Mouse (Mus musculus): ENCODE results near the gene Lrrc2. TPM values are rescaled to one million over a fixed set of nuclear protein-coding genes. Genes with fewer than 3 reads are reported as not detected.

The Lrrc2 gene
- polyA plus RNA-seq, 1 experiment from 2014 or later, result 1.5 TPM

DNA sequence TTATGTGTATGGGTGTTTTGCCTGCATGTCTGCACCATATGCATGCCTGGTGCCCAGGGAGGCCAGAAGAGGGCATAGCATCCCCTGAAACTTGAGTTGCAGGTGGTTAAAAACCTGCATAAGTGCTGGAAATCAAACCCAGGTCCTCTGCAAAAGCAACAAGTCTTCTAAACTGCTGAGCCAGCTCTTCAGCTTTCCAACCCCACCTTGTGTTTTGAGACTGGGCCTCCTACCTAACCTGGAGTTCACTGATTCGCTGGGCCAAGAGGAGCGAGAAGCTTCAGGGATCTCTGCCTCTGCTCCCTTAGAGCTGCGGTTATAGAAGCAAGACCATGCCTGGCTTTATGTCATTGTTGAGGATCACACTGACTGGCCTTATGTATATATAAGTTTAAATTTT, 1.2 kb upstream of the Lrrc2 start:
- Histone ChIP-seq H3K4me2 (no peak overlapping the region), H3K9ac (replicated peaks) (no peak overlapping the region), H3K27me3 (replicated peaks) (peaks cover 9% of the 10 kb centered on the region; the same call in 1 of the 2 replicates), H3K4me1 (peaks cover 20% of the 10 kb centered on the region), H3K4me3 (replicated peaks) (no peak overlapping the region), H3K9me3 (replicated peaks) (no peaks in the 10 kb centered on the region), H3K36me3 (no peaks in the 10 kb centered on the region), H3K27ac (replicated peaks) (no peak overlapping the region)
- WGBS, result 97% methylated on average over 3 of the region's 3 CpGs
- no peak for ATAC-seq (ENCODE audit: low FRiP score)

DNA sequence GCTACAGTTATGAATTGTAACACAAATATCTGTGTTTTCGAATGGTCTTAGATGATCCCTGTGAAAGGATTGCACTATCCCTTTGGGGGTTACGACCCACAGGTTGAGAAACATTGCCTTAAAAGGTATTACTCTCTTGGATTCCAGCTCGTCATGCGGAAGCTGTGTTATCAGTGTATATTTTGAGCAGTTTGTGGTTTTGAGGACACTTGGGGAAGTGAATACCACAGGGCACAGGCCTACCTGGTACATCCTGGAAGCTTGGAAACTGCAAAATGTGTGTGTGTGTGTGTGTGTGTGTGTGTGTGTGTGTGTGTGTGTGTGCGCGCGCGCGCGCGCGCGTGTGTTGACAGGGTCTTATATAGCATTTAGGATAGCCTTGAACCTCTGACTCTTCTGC, 521 bp downstream of the Lrrc2 start:
- H3K27me3 ChIP-seq (replicated peaks), result 0 out of 2 replicates have a peak, but pooled peaks cover 7% of the 10 kb centered on the region
- no peak overlapping the region for H3K27ac ChIP-seq (replicated peaks)
- no peak for ATAC-seq (ENCODE audit: low FRiP score)
- no peak overlapping the region for H3K4me2 ChIP-seq
- H3K4me1 ChIP-seq, result peaks cover 12% of the 10 kb centered on the region
- no peaks in the 10 kb centered on the region for H3K36me3 ChIP-seq
- H3K9me3 ChIP-seq (replicated peaks), result no peaks in the 10 kb centered on the region
- H3K9ac ChIP-seq (replicated peaks), result no peak overlapping the region
- WGBS, result 95% methylated on average over 13 of the region's 13 CpGs
- no peak overlapping the region for H3K4me3 ChIP-seq (replicated peaks)

DNA sequence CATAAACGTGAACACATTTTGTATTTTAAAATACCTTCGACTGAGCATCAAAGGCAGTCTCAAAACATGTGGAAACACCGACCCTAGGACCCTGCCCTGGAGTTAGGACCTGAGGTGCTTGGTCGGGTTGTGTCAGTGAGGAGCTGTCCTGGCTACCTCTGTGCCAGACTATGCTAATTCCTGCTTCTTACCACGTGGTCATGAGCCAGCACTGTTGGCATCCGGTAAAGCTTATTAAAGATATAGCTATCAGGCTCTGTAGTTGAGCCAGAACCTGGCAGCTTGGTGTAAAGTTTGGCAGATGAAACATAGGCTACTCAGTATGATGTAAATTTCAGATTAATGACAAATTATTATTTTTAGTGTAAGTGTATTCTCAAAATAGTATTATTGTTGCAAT, 1.1 kb downstream of the Lrrc2 start:
- H3K4me1 ChIP-seq, result peaks cover 12% of the 10 kb centered on the region
- H3K36me3 ChIP-seq, result no peaks in the 10 kb centered on the region
- no peak overlapping the region for H3K4me3 ChIP-seq (replicated peaks)
- no peaks in the 10 kb centered on the region for H3K9me3 ChIP-seq (replicated peaks)
- H3K4me2 ChIP-seq, result no peak overlapping the region
- no peak for ATAC-seq (ENCODE audit: low FRiP score)
- 0 out of 2 replicates have a peak, but pooled peaks cover 7% of the 10 kb centered on the region for H3K27me3 ChIP-seq (replicated peaks)
- no peak overlapping the region for H3K9ac ChIP-seq (replicated peaks)
- H3K27ac ChIP-seq (replicated peaks), result no peak overlapping the region
- 56% methylated on average over 6 of the region's 6 CpGs for WGBS

DNA sequence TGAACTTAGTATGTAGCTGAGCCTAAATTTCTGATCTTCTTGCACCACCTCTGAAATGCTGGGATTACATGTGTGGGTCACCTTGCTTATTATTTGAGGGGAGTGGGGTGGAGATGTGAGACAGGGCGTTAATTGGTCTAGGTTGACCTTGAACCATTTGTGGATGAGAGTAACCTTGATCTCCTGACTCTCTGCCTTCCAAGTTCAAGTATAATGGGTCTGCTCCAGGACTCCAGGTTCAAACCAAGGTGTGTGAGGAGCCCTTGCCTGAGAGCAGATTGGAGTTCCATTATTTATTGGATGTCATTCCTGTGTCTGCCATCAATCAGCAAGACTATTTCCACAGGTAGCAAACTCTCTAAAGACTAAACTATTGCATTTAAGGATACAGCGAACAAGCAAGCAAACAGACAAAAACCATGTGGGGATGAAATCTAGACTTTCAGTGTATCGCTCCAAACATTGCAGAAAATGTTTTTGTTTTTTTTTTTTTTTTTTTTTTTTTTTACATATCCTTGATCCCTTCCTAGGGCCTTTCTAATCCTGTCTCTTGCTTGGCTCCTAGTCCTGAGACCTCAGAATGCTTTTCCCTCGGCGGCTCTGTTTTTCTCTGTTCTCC, 1.7 kb downstream of the Lrrc2 start:
- peak overlapping the region; percentile 86 for H3K27ac ChIP-seq (replicated peaks)
- 45% methylated on average over 5 of the region's 5 CpGs for WGBS
- peak overlapping the region; percentile 94 for H3K4me2 ChIP-seq
- peaks cover 12% of the 10 kb centered on the region for H3K4me1 ChIP-seq
- no peaks in the 10 kb centered on the region for H3K9me3 ChIP-seq (replicated peaks)
- H3K36me3 ChIP-seq, result no peaks in the 10 kb centered on the region
- 0 out of 2 replicates have a peak, but pooled peaks cover 7% of the 10 kb centered on the region for H3K27me3 ChIP-seq (replicated peaks)
- H3K9ac ChIP-seq (replicated peaks), result peak overlapping the region; percentile 59
- ATAC-seq (ENCODE audit: low FRiP score), result no peak
- peak overlapping the region; percentile 48 for H3K4me3 ChIP-seq (replicated peaks)

DNA sequence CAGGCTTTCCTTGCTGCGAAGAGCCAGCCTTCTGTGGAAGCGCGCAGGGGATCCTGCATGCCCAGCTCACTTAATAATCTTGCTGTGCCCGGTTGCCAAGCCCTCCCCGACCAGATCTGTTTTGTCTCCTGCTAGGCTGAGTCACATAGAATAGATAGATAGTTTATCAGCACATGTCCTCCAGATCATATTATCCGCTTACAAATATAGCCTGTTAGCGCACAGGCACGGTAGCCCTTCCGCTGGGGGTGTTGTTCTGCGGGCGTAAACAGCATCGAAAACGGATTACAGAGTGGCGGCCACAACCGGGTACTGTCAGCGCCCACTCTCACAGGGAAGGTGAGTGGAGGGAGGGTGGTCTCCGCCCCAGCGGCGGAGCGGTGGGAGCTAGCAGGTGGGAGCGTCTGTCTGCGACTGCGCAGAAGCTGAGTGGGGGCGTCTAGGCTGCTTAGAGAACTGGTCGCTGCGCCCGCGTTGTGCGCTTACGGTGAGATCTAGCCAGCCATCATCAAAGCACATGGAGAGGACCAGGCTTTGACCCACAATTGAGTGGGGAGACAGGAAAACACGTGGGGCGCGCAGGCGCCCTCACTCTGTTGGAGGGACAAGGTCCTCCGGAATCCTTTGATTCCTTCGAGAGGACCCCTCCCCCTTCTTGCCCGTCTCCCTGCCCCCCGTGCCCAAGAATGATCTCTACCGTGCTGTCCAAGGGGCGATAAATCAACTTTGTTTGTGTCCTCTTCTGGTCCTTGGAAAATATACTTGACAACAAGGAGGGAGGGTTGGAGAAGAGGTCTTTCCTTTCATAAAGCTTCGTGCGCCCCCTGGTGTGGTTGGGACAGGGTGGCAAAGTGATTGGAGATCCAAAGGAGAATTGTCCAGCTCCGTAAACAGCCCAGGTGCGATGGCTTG, 2.5 kb downstream of the Lrrc2 start:
- H3K4me2 ChIP-seq, result peak overlapping the region; percentile 94
- H3K9ac ChIP-seq (replicated peaks), result peak overlapping the region; percentile 59
- peak; percentile 91 for ATAC-seq (ENCODE audit: low FRiP score)
- H3K4me1 ChIP-seq, result peaks cover 12% of the 10 kb centered on the region
- H3K4me3 ChIP-seq (replicated peaks), result peak overlapping the region; percentile 48
- H3K27ac ChIP-seq (replicated peaks), result peak overlapping the region; percentile 86
- no peaks in the 10 kb centered on the region for H3K36me3 ChIP-seq
- H3K9me3 ChIP-seq (replicated peaks), result no peaks in the 10 kb centered on the region
- under 1% methylated on average over 44 of the region's 44 CpGs for WGBS
- H3K27me3 ChIP-seq (replicated peaks), result 0 out of 2 replicates have a peak, but pooled peaks cover 7% of the 10 kb centered on the region

DNA sequence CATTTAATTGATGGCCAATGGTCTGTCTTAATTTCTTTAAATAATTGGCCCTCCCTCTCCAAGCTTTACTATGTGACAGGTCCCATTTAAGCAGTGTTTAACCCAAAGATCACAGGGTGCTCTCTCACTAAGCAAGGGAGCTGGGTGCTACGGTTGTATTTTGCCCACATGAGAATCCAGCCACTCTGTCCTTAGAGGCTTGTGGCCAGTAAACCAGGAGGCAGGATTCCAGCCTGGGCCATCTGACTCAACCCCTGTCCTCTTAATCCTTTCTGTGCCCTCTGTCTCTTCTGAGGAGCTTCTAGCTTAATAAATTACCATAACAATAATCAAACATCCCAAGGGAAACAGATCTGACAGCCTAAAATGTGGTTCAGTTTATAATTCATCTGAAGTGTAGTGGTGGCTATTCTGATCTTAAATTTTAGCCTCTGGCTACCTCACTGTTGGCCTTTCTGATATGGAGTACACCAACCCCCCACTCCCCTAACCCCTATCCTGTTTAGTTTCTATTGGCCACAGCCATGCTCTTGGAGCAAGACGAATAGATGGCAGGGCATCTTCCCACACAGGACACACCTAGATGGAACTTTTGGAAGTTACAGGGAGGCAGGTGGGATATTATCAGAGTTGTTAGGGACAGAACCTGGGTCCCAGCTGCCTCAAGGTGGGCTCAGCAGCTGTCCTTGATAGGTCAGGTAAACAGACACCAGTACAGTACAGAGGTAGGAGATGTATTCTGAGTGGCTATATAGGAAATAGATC, 3.5 kb downstream of the Lrrc2 start:
- H3K4me3 ChIP-seq (replicated peaks), result no peak overlapping the region

DNA sequence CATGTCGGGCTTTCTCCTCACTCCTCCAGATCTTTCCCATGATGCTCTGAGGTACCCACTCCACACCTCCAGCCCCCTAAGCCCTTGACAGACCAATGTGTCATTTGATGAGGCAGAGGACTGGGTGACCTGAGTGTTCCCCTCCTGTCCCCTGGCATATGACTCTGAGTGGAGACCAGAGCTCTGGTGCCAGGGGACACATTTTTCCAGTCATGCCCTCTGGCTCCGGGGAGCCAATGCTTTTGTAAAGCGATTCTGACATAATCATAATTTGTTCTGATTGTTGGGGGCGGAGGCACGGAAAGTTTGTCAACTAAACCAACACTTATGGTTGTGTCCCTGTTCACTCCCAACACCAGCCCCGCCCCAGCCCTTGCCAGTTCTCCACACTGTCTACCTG, 4.6 kb downstream of the Lrrc2 start:
- peaks cover 12% of the 10 kb centered on the region for H3K4me1 ChIP-seq
- H3K4me2 ChIP-seq, result no peak overlapping the region
- no peak overlapping the region for H3K9ac ChIP-seq (replicated peaks)
- 0 out of 2 replicates have a peak, but pooled peaks cover 7% of the 10 kb centered on the region for H3K27me3 ChIP-seq (replicated peaks)
- 85% methylated on average over 6 of the region's 6 CpGs for WGBS
- H3K27ac ChIP-seq (replicated peaks), result no peak overlapping the region
- H3K4me3 ChIP-seq (replicated peaks), result no peak overlapping the region
- H3K36me3 ChIP-seq, result no peaks in the 10 kb centered on the region
- ATAC-seq (ENCODE audit: low FRiP score), result no peak
- H3K9me3 ChIP-seq (replicated peaks), result no peaks in the 10 kb centered on the region

More for the DNA sequence above, 3.5 kb downstream of the Lrrc2 start:
- Histone ChIP-seq H3K27me3 (replicated peaks) (0 out of 2 replicates have a peak, but pooled peaks cover 7% of the 10 kb centered on the region), H3K36me3 (no peaks in the 10 kb centered on the region), H3K9me3 (replicated peaks) (no peaks in the 10 kb centered on the region), H3K27ac (replicated peaks) (peak overlapping the region; percentile 86; the same call in 1 of the 2 replicates), H3K4me2 (peak overlapping the region; percentile 94), H3K9ac (replicated peaks) (no peak overlapping the region), H3K4me1 (peaks cover 12% of the 10 kb centered on the region)
- ATAC-seq (ENCODE audit: low FRiP score), result 0 out of 2 replicates have a peak, but pooled peaks have one; percentile 3
- WGBS, result 49% methylated on average over 2 of the region's 2 CpGs

DNA sequence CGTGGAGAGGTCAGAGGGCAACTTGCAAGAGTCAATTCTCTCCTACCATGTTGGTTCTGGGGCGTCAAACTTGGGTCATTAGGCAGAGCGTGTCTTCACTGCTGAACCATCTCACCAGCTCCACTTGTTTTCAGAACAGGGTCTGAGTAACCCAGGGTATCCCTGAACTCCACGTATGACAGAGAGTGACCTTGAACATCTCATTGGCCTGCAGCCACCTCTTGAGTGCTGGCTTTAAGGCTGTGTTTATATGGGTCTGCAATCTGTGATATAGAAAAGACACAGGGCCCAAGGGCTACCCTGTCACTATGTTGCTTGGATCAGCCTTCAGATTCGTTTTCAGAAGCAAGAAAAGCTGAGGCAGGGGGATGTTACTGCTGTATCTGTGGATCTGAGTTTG, 8.3 kb downstream of the Lrrc2 start:
- no peaks in the 10 kb centered on the region for H3K9me3 ChIP-seq (replicated peaks)
- 83% methylated on average over 5 of the region's 5 CpGs for WGBS
- no peak overlapping the region for H3K27ac ChIP-seq (replicated peaks)
- no peak overlapping the region for H3K4me2 ChIP-seq
- H3K27me3 ChIP-seq (replicated peaks), result 0 out of 2 replicates have a peak, but pooled peaks cover 5% of the 10 kb centered on the region
- no peak overlapping the region for H3K4me3 ChIP-seq (replicated peaks)
- no peaks in the 10 kb centered on the region for H3K36me3 ChIP-seq
- H3K4me1 ChIP-seq, result no peaks in the 10 kb centered on the region
- ATAC-seq (ENCODE audit: low FRiP score), result no peak
- H3K9ac ChIP-seq (replicated peaks), result no peak overlapping the region

DNA sequence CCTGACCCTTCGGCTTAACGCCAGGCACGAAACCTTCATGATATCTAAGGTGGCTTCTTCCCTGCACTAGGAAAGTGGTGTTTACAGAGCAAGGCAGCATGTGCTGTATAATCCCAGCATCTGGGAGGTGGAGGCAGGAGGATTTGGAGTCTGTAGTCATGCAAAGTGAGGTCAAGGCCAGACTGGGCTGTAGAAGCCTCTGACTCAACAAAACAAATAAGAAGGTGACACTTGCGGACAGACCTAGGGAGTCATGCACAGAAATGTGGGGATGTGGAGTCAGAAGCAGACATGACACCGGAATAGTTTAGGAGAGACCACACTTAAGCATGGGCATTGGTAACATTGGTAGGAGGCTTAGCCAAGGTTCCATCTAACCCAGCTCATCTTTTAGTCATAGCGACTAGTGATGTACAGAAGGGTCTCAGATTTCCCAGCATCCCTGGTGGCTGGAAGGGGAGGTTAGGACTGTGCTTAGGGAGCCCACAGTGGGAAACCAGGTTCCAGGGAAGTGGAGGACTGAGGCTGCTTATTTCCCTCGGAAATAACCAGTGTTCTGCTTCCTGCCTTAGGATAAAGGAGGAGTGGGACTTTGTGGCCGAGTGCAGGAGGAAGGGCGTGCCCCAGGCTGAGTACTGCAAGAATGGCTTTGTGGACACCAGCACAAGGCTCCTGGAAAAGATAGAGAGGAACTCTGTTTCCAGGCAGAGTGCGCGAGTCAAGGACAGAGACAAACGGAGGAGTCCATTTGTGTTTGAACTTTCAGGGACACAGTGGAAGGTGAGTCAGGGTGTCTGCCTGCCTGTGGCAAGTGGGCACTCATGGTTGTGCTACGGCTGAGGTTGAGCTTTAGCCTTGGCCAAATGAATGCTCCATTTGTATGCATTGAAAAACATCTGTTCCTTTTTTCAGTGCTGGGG, 9.1 kb downstream of the Lrrc2 start:
- H3K36me3 ChIP-seq, result no peaks in the 10 kb centered on the region
- H3K4me2 ChIP-seq, result no peak overlapping the region
- no peak overlapping the region for H3K27ac ChIP-seq (replicated peaks)
- ATAC-seq (ENCODE audit: low FRiP score), result no peak
- no peaks in the 10 kb centered on the region for H3K9me3 ChIP-seq (replicated peaks)
- no peak overlapping the region for H3K9ac ChIP-seq (replicated peaks)
- no peaks in the 10 kb centered on the region for H3K4me1 ChIP-seq
- H3K4me3 ChIP-seq (replicated peaks), result no peak overlapping the region
- H3K27me3 ChIP-seq (replicated peaks), result 0 out of 2 replicates have a peak, but pooled peaks cover 5% of the 10 kb centered on the region
- 85% methylated on average over 13 of the region's 13 CpGs for WGBS

DNA sequence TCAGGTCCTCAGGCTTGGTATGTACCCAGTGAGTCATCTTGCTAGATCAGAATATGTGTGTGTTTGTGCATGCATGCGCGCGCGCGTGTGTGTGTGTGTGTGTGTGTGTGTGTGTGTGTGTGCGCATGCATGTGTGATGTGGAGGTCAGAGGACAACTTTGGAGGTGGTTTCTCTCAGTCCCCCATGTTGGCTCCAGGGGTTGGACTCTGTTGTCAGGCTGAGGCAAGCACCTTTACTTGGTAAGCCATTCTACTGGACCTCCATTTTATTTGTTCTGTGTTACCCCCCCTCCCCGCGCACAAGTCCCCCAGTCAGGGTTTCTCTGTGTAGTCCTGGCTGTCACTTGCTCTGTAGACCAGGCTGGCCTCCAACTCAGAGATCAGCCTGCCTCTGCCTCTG, 10.0 kb downstream of the Lrrc2 start:
- no peak for ATAC-seq (ENCODE audit: low FRiP score)
- Histone ChIP-seq H3K27me3 (replicated peaks) (no peaks in the 10 kb centered on the region), H3K4me3 (replicated peaks) (no peak overlapping the region), H3K9ac (replicated peaks) (no peak overlapping the region), H3K9me3 (replicated peaks) (no peaks in the 10 kb centered on the region), H3K4me2 (no peak overlapping the region), H3K36me3 (no peaks in the 10 kb centered on the region), H3K27ac (replicated peaks) (no peak overlapping the region), H3K4me1 (no peaks in the 10 kb centered on the region)
- 100% methylated on average over 8 of the region's 8 CpGs for WGBS

Data from neural tube, embryonic 15.5 days (tissue).